Comparison of ENCODE assay signal across 19 mouse cellular contexts in genomic region chr8:104123080-104123657, GRCm38 (mm10). TPM values are rescaled to one million over a fixed set of nuclear protein-coding genes. Genes with fewer than 3 reads are reported as not detected.
"Had no signal": no experiment of that assay in that cellular context is flagged by ENCODE, and none has a peak within 500 bp of the region (broad histone marks: within the 10 kb centered on the region; RNA-seq: fewer than 3 reads in every experiment).

No protein-coding gene starts in this region.

- H3K4me3 ChIP-seq: midbrain, embryonic 10.5 days; midbrain, embryonic 12.5 days; myocyte; neural tube, embryonic 13.5 days; neural tube, embryonic 15.5 days had no signal

- H3K4me1 ChIP-seq: midbrain, embryonic 10.5 days; midbrain, embryonic 12.5 days; neural tube, embryonic 13.5 days; neural tube, embryonic 15.5 days had no signal

- H3K36me3 ChIP-seq: midbrain, embryonic 10.5 days; midbrain, embryonic 12.5 days; neural tube, embryonic 13.5 days; neural tube, embryonic 15.5 days had no signal

- ATAC-seq: midbrain, embryonic 16.5 days had no signal

- H3K9me3 ChIP-seq: midbrain, embryonic 10.5 days; midbrain, embryonic 12.5 days; neural tube, embryonic 13.5 days; neural tube, embryonic 15.5 days had no signal

- H3K27me3 ChIP-seq: midbrain, embryonic 12.5 days; neural tube, embryonic 13.5 days; neural tube, embryonic 15.5 days had no signal

- H3K9ac ChIP-seq: lung, embryonic 14.5 days; midbrain, embryonic 12.5 days; neural tube, embryonic 13.5 days; neural tube, embryonic 15.5 days had no signal

- H3K27ac ChIP-seq: midbrain, embryonic 10.5 days; midbrain, embryonic 12.5 days; neural tube, embryonic 13.5 days; neural tube, embryonic 15.5 days had no signal

- DNase-seq: lung, embryonic 14.5 days; lung, postnatal 10 days; lung, postnatal 4 days; midbrain, embryonic 14.5 days; retina, postnatal 1 day; right cerebral cortex, adult 18-20 months; right cerebral cortex, postnatal 25 days; right cerebral cortex, postnatal 4 days; spleen, adult 18-20 months; thymus, adult 18-20 months; thymus, postnatal 14 days; thymus, postnatal 36 days had no signal

- H3K4me2 ChIP-seq: lung, embryonic 14.5 days; midbrain, embryonic 12.5 days; neural tube, embryonic 13.5 days; neural tube, embryonic 15.5 days had no signal

RNA-seq across cellular contexts. Expression of gene Cdh5, which starts 21.7 kb away (rescaled TPM):
- total RNA-seq: megakaryocyte-erythroid progenitor cell, adult 5-6 weeks had no signal

RNA-seq across cellular contexts. Expression of gene Bean1, which starts 47.1 kb away (rescaled TPM):
- total RNA-seq: megakaryocyte-erythroid progenitor cell, adult 5-6 weeks had no signal
